Mouse (Mus musculus): ENCODE measurements around the gene Eya2. TPM values are rescaled to one million over a fixed set of nuclear protein-coding genes. Genes with fewer than 3 reads are reported as not detected.

Gene Eya2
- total RNA-seq, 1 experiment from 2014 or later: 3.8 TPM

- peak; percentile 35 for DNase-seq
Observed at GRCm38 (mm10) chr2:165818985-165819948, 224.4 kb downstream of the Eya2 start.

GRCm38 (mm10) chr2:165820073-165820472, 225.2 kb downstream of the Eya2 start:
- DNase-seq: no peak

- DNase-seq: no peak
Observed at GRCm38 (mm10) chr2:165820504-165821095, 225.8 kb downstream of the Eya2 start.

Other genes starting within 250 kb of the Eya2 start
- gene Zfp663, start 226.3 kb upstream of the Eya2 start, total RNA-seq (2021): not detected in 2 replicates
- 5.3 and 6.3 TPM in 2 replicates for gene Zfp334, start 206.8 kb upstream of the Eya2 start, total RNA-seq (2021)
- gene Ocstamp, start 194.6 kb upstream of the Eya2 start, total RNA-seq (2021): 0.15 TPM in 1 of 2 replicates, not detected in the other
- gene Slc13a3, start 121.8 kb upstream of the Eya2 start, total RNA-seq (2021): 0.58 and 1.5 TPM in 2 replicates
- gene Trp53rka, start 101.7 kb upstream of the Eya2 start, total RNA-seq (2021): 15.4 and 16.1 TPM in 2 replicates
- gene Slc2a10, start 91.2 kb upstream of the Eya2 start, total RNA-seq (2021): 0.43 and 0.82 TPM in 2 replicates

Measured in adrenal gland, postnatal 25 days (tissue).